14 mouse cellular contexts compared by ENCODE assay signal in genomic region chr11:88348690-88349089, GRCm38 (mm10). TPM values are rescaled to one million over a fixed set of nuclear protein-coding genes. Genes with fewer than 3 reads are reported as not detected.
DNase-seq lines count a peak whose midpoint lies in the region; ATAC-seq lines count a peak whose summit lies in the region.
"Had no signal": no experiment of that assay in that cellular context is flagged by ENCODE, and none has a peak within 500 bp of the region (broad histone marks: within the 10 kb centered on the region; RNA-seq: fewer than 3 reads in every experiment).

No protein-coding gene starts in this region.

- no peaks in the 10 kb centered on the region for H3K27me3 ChIP-seq in forebrain, embryonic 16.5 days (replicated peaks; ENCODE audit: control insufficient read depth, insufficient read depth, low read length)
- no peaks in the 10 kb centered on the region for H3K27me3 ChIP-seq in midbrain, embryonic 11.5 days (ENCODE audit: control insufficient read depth, insufficient read depth, low read length)
- H3K27me3 ChIP-seq: liver, embryonic 12.5 days; stomach, embryonic 15.5 days had no signal

- peak overlapping the region; percentile 21; the same call in 1 of the 2 replicates for H3K27ac ChIP-seq in forebrain, embryonic 16.5 days (ENCODE audit: low read length)
- peak overlapping the region; percentile 74 for H3K27ac ChIP-seq in midbrain, embryonic 11.5 days (ENCODE audit: low read depth, low read length)
- H3K27ac ChIP-seq: liver, embryonic 12.5 days; stomach, embryonic 15.5 days had no signal

- WGBS in forebrain, embryonic 16.5 days = 31% methylated on average over 23 of the region's 23 CpGs
- 29% methylated on average over 23 of the region's 23 CpGs for WGBS in midbrain, embryonic 11.5 days

- peaks cover 23% of the 10 kb centered on the region for H3K4me1 ChIP-seq in forebrain, embryonic 16.5 days (replicated peaks; ENCODE audit: control insufficient read depth, insufficient read depth, low read length)
- H3K4me1 ChIP-seq in midbrain, embryonic 11.5 days (ENCODE audit: control insufficient read depth, insufficient read depth, low read length) = peaks cover 24% of the 10 kb centered on the region
- H3K4me1 ChIP-seq: stomach, embryonic 15.5 days had no signal

- H3K4me3 ChIP-seq in forebrain, embryonic 16.5 days (replicated peaks; ENCODE audit: low read length) = no peak overlapping the region
- H3K4me3 ChIP-seq in midbrain, embryonic 11.5 days (ENCODE audit: low read depth, low read length) = no peak overlapping the region
- H3K4me3 ChIP-seq: liver, embryonic 12.5 days; stomach, embryonic 15.5 days had no signal

- H3K36me3 ChIP-seq in forebrain, embryonic 16.5 days (ENCODE audit: control insufficient read depth, insufficient read depth) = no peaks in the 10 kb centered on the region
- H3K36me3 ChIP-seq in midbrain, embryonic 11.5 days (ENCODE audit: control insufficient read depth, insufficient read depth, low read length) = peaks cover 5% of the 10 kb centered on the region; the same call in 1 of the 2 replicates
- H3K36me3 ChIP-seq: stomach, embryonic 15.5 days had no signal

- no peaks in the 10 kb centered on the region for H3K9me3 ChIP-seq in forebrain, embryonic 16.5 days (ENCODE audit: control insufficient read depth, low read length)
- H3K9me3 ChIP-seq in midbrain, embryonic 11.5 days (ENCODE audit: control insufficient read depth, low read length) = no peaks in the 10 kb centered on the region
- H3K9me3 ChIP-seq: liver, embryonic 12.5 days; stomach, embryonic 15.5 days had no signal

- peak; percentile 46 for DNase-seq in left cerebral cortex, postnatal 4 days
- no peak for DNase-seq in left cerebral cortex, adult 9 months (ENCODE audit: low spot score in 2 of 2)
- peak; percentile 63 for DNase-seq in cerebellum, adult 8-10 months
- no peak for DNase-seq in midbrain, embryonic 11.5 days (ENCODE audit: low spot score, missing footprints)
- DNase-seq in thymus, adult 18-20 months = no peak
- no peak for DNase-seq in B cell, adult 2 months
- no peak for DNase-seq in thymus, postnatal 0 days (ENCODE audit: low spot score)
- DNase-seq: kidney, postnatal 4 days had no signal

- peak overlapping the region; percentile 20 for H3K4me2 ChIP-seq in forebrain, embryonic 16.5 days (ENCODE audit: low read length)
- peak overlapping the region; percentile 9; the same call in 1 of the 2 replicates for H3K4me2 ChIP-seq in midbrain, embryonic 11.5 days
- H3K4me2 ChIP-seq: liver, embryonic 12.5 days; stomach, embryonic 15.5 days had no signal

- peak; percentile 57 for ATAC-seq in forebrain, embryonic 16.5 days
- ATAC-seq in midbrain, embryonic 11.5 days (ENCODE audit: low FRiP score) = 0 out of 2 replicates have a peak, but pooled peaks have one; percentile 40
- ATAC-seq: liver, embryonic 12.5 days had no signal

- H3K9ac ChIP-seq in forebrain, embryonic 16.5 days (replicated peaks; ENCODE audit: low read depth, low read length) = peak overlapping the region; percentile 34; the same call in 1 of the 2 replicates
- peak overlapping the region; percentile 49 for H3K9ac ChIP-seq in midbrain, embryonic 11.5 days (ENCODE audit: low read length)
- H3K9ac ChIP-seq: liver, embryonic 12.5 days; stomach, embryonic 15.5 days had no signal

- intact Hi-C loops in left cerebral cortex, postnatal 4 days (cut with DNase I) = no loop called here

RNA-seq across cellular contexts. Expression of gene Ccdc182, which starts 54.8 kb away (rescaled TPM):
- total RNA-seq in left cerebral cortex, postnatal 4 days (2021) = not detected
- polyA plus RNA-seq in forebrain, embryonic 16.5 days (2015; fragmentation: Nextera tagmentation; extraction: Ambion mirVana) = not detected in 2 replicates
- 9.1 and 9.5 TPM in 2 replicates for polyA plus RNA-seq in midbrain, embryonic 11.5 days (2014; fragmentation: Nextera tagmentation; extraction: Ambion mirVana)
- not detected in 2 replicates for polyA plus RNA-seq in thymus, postnatal 0 days (2015; fragmentation: Nextera tagmentation; extraction: Ambion mirVana)
- total RNA-seq: megakaryocyte-erythroid progenitor cell, adult 5-6 weeks had no signal
- polyA plus RNA-seq: cortical plate, adult 2 months; heart, postnatal 0 days; stomach, embryonic 15.5 days had no signal

Comparison
In these comparisons a context has a peak if more than half of its experiments do, and no peak if none do; other contexts are left out.
1. DNase-seq: peak in left cerebral cortex, postnatal 4 days (single experiment) and cerebellum, adult 8-10 months (single experiment); none in left cerebral cortex, adult 9 months (0 of 2), midbrain, embryonic 11.5 days (single experiment), thymus, adult 18-20 months (0 of 2), B cell, adult 2 months (0 of 2) and thymus, postnatal 0 days (single experiment).